Mouse (Mus musculus): ENCODE measurements at regions not wholly inside any gene's neighbourhood (a gene's known extent, or its start where the extent isn't known, plus 50 kb on each side); places are given as distances from the start of the nearest gene placed in this dataset.

DNA sequence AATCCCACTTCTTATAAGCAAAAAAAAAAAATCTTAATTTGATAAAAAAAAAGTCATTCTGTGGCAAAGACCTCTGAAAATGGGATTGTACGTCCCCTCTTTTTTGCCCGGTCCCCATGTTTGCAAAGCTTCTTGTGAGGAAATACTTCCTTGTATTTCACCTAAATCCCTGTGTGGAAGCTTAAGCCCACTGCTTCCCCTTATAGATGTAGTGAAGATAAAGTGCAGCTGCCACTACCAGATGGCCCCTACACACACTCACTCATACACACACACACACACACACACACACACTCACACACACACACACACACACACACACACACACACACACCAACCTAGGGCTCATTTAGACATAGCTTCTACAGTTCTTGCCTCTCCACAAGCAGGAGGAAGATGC is 159.6 kb upstream of the Klf12 start:
- Histone ChIP-seq H3K27me3 (ENCODE audit: insufficient read depth, low read length) (no peaks in the 10 kb centered on the region), H3K9ac (replicated peaks; ENCODE audit: low read length) (no peak overlapping the region), H3K4me3 (ENCODE audit: low read length) (no peak overlapping the region), H3K36me3 (ENCODE audit: insufficient read depth, low read length) (no peaks in the 10 kb centered on the region), H3K4me2 (ENCODE audit: low read depth, low read length) (no peak overlapping the region), H3K9me3 (ENCODE audit: low read length) (no peaks in the 10 kb centered on the region), H3K27ac (no peak overlapping the region), H3K4me1 (ENCODE audit: insufficient read depth, low read length) (no peaks in the 10 kb centered on the region)
- 86% methylated on average over 2 of the region's 2 CpGs for WGBS
- no peak for TF ChIP-seq CTCF (IDR thresholded peaks at IDR 0.05; ENCODE audit: low read depth)
- ATAC-seq (no peak), DNase-seq (ENCODE audit: low spot score) (no peak)

DNA sequence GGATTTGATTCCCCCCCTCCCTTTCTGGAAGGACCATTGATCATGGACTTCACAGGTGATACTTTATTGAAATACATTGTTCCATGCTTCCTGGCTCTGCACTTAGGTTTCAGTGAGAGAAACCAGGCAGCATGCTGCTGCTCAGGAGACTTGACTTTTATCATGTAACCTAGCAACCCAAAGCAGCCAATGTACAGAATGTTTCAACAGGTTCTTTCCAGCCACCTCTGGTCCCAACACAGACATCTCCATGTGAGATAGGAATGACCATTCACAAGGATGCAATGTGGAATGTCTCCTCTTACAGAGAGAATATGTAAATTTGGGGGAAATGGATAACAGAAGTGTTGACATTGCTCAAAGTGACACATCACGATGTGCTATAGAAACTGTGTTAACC is 153.1 kb upstream of the Klf12 start:
- 89% methylated on average over 1 of the region's 1 CpGs for WGBS
- H3K4me1 ChIP-seq (ENCODE audit: insufficient read depth, low read length) = no peaks in the 10 kb centered on the region
- no peak for TF ChIP-seq CTCF (IDR thresholded peaks at IDR 0.05; ENCODE audit: low read depth)
- no peaks in the 10 kb centered on the region for H3K9me3 ChIP-seq (ENCODE audit: low read length)
- H3K27me3 ChIP-seq (ENCODE audit: insufficient read depth, low read length) = no peaks in the 10 kb centered on the region
- DNase-seq (ENCODE audit: low spot score) (no peak), ATAC-seq (no peak)
- H3K4me2 ChIP-seq (ENCODE audit: low read depth, low read length) = no peak overlapping the region
- H3K4me3 ChIP-seq (ENCODE audit: low read length) = no peak overlapping the region
- H3K36me3 ChIP-seq (ENCODE audit: insufficient read depth, low read length) = no peaks in the 10 kb centered on the region
- no peak overlapping the region for H3K27ac ChIP-seq
- no peak overlapping the region for H3K9ac ChIP-seq (replicated peaks; ENCODE audit: low read length)

DNA sequence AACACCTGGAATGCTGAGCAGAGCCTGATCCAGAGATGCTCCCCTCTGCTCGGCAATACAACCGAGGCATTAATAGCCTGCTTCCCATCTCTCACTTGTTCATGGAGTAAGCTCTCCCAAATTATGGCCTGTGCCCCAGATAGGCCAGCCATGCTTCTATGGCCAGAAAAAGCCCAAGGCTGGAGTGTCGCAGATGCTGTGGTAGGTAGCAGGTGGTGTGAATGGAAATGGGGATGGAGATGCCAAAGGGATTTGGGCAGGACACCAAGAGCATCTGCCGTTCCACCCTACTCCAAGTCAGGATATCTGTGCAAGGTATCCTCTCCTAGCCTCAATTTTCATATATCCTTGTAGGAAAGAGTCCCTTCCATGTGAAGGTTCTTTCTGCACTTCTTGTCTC is 145.2 kb upstream of the Klf12 start:
- no peaks in the 10 kb centered on the region for H3K27me3 ChIP-seq (ENCODE audit: insufficient read depth, low read length)
- H3K4me1 ChIP-seq (ENCODE audit: insufficient read depth, low read length) = no peaks in the 10 kb centered on the region
- no peak overlapping the region for H3K9ac ChIP-seq (replicated peaks; ENCODE audit: low read length)
- no peaks in the 10 kb centered on the region for H3K36me3 ChIP-seq (ENCODE audit: insufficient read depth, low read length)
- no peak for ATAC-seq
- H3K4me2 ChIP-seq (ENCODE audit: low read depth, low read length) = no peak overlapping the region
- H3K27ac ChIP-seq = no peak overlapping the region
- whole genome bisulfite sequencing = 77% methylated on average over 4 of the region's 4 CpGs
- H3K4me3 ChIP-seq (ENCODE audit: low read length) = no peak overlapping the region
- no peaks in the 10 kb centered on the region for H3K9me3 ChIP-seq (ENCODE audit: low read length)
- no peak for DNase-seq (ENCODE audit: low spot score)
- no peak for TF ChIP-seq CTCF (IDR thresholded peaks at IDR 0.05; ENCODE audit: low read depth)

DNA sequence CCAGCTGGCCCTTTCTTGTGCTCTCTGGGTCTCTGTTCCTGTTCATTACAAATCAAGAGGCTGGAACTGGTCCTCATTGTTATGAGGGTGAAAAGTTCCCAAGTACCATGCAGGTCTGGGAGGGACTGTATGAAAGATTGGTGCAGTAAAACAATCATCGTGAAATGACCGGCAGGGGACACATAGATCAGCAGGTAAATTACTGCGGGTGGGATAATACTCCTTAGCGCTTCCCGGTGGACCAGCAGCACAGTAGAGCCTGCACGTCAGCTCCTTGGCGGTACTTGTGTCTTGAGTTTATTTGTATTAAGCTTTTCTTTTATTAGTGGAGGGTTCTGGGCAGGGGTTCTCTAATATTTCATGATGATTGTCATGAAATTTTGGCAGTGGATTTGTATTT is 141.9 kb upstream of the Klf12 start:
- Histone ChIP-seq H3K27me3 (ENCODE audit: insufficient read depth, low read length) (no peaks in the 10 kb centered on the region), H3K9me3 (ENCODE audit: low read length) (no peaks in the 10 kb centered on the region)
- WGBS = 89% methylated on average over 7 of the region's 7 CpGs

DNA sequence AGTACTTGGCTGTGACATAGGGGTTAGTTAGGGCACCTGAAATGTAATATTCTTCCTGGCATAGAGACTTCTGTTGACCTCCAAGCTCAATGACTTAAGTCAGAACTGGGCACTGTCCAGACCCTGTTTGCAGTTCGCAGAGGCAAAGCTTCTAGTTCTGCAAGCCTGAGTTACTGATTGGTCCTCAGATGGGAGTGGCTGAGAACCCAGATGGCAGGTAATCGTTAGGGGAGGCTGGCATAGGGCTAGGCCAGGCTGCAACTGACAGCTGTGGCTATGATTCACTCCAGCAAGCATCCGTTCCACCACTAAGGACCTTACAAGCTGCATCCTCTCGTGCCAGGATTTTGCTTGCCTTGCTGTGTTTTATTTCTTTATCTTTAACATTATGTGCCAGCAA is 139.3 kb upstream of the Klf12 start:
- no peaks in the 10 kb centered on the region for H3K27me3 ChIP-seq (ENCODE audit: insufficient read depth, low read length)
- H3K4me2 ChIP-seq (ENCODE audit: low read depth, low read length) = no peak overlapping the region
- H3K4me3 ChIP-seq (ENCODE audit: low read length) = no peak overlapping the region
- DNase-seq (ENCODE audit: low spot score) = peak; percentile 29
- H3K36me3 ChIP-seq (ENCODE audit: insufficient read depth, low read length) = no peaks in the 10 kb centered on the region
- peak; percentile 71 for ATAC-seq
- H3K9me3 ChIP-seq (ENCODE audit: low read length) = no peaks in the 10 kb centered on the region
- no peak overlapping the region for H3K9ac ChIP-seq (replicated peaks; ENCODE audit: low read length)
- H3K27ac ChIP-seq = no peak overlapping the region
- TF ChIP-seq CTCF (IDR thresholded peaks at IDR 0.05; ENCODE audit: low read depth) = no peak
- 62% methylated on average over 4 of the region's 4 CpGs for WGBS
- no peaks in the 10 kb centered on the region for H3K4me1 ChIP-seq (ENCODE audit: insufficient read depth, low read length)

More for the DNA sequence above, 141.9 kb upstream of the Klf12 start:
- DNase-seq (ENCODE audit: low spot score) (no peak), ATAC-seq (no peak)
- no peak overlapping the region for H3K4me3 ChIP-seq (ENCODE audit: low read length)
- no peak for TF ChIP-seq CTCF (IDR thresholded peaks at IDR 0.05; ENCODE audit: low read depth)
- H3K4me1 ChIP-seq (ENCODE audit: insufficient read depth, low read length) = no peaks in the 10 kb centered on the region
- H3K4me2 ChIP-seq (ENCODE audit: low read depth, low read length) = no peak overlapping the region
- H3K36me3 ChIP-seq (ENCODE audit: insufficient read depth, low read length) = no peaks in the 10 kb centered on the region
- no peak overlapping the region for H3K27ac ChIP-seq
- no peak overlapping the region for H3K9ac ChIP-seq (replicated peaks; ENCODE audit: low read length)

DNA sequence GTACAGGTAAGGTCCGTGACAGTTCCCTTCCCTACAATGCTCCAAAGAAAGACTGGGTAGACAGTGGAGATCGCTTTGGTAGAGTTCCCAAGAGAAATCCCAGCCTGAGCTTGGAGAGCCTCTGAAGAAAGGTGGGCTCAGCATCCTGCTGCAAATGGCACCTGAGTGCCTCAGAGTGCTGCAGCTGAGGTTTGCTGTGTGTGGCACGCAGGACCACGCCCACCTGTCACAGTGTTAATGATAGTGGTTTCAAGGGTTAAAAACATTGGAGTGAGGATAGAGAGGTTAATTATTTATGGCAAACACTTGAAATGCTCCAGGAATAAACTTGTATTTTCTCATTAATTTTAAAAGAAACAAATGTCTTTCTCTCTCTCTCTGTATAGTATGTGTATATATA is 137.2 kb upstream of the Klf12 start:
- DNase-seq (ENCODE audit: low spot score) = no peak
- H3K4me3 ChIP-seq (ENCODE audit: low read length) = no peak overlapping the region
- H3K36me3 ChIP-seq (ENCODE audit: insufficient read depth, low read length) = no peaks in the 10 kb centered on the region
- no peak for ATAC-seq
- no peaks in the 10 kb centered on the region for H3K27me3 ChIP-seq (ENCODE audit: insufficient read depth, low read length)
- H3K4me1 ChIP-seq (ENCODE audit: insufficient read depth, low read length) = no peaks in the 10 kb centered on the region
- TF ChIP-seq CTCF (IDR thresholded peaks at IDR 0.05; ENCODE audit: low read depth) = no peak
- H3K4me2 ChIP-seq (ENCODE audit: low read depth, low read length) = no peak overlapping the region
- H3K9ac ChIP-seq (replicated peaks; ENCODE audit: low read length) = no peak overlapping the region
- no peaks in the 10 kb centered on the region for H3K9me3 ChIP-seq (ENCODE audit: low read length)
- no peak overlapping the region for H3K27ac ChIP-seq
- 92% methylated on average over 4 of the region's 4 CpGs for whole genome bisulfite sequencing

DNA sequence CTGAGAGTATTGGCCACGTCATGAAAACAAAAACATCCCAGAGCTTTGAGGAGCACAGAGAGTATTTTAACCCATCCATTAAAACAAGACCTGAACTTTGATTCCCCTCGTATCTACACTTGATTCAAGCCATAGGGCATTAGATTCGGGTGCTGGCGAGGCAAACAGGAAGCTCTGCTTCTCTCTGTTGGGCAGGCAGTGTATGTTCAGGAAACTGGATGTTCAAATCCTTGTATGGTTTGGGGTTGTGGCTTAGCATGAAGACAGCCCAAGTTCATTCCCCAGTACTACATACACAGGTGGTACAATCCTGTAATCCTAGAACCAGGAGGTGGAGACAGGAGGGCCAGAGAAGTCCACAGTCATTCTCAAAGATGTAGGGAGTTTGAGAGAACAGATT is 130.6 kb upstream of the Klf12 start:
- 73% methylated on average over 4 of the region's 4 CpGs for WGBS
- Histone ChIP-seq H3K27me3 (ENCODE audit: insufficient read depth, low read length) (no peaks in the 10 kb centered on the region), H3K4me1 (ENCODE audit: insufficient read depth, low read length) (no peaks in the 10 kb centered on the region), H3K4me3 (ENCODE audit: low read length) (no peak overlapping the region), H3K9me3 (ENCODE audit: low read length) (no peaks in the 10 kb centered on the region), H3K36me3 (ENCODE audit: insufficient read depth, low read length) (no peaks in the 10 kb centered on the region), H3K4me2 (ENCODE audit: low read depth, low read length) (no peak overlapping the region), H3K27ac (no peak overlapping the region), H3K9ac (replicated peaks; ENCODE audit: low read length) (no peak overlapping the region)
- no peak for TF ChIP-seq CTCF (IDR thresholded peaks at IDR 0.05; ENCODE audit: low read depth)
- no peak for DNase-seq (ENCODE audit: low spot score)
- no peak for ATAC-seq

Measured in hindbrain, postnatal 0 days (tissue).